Mouse (Mus musculus): ENCODE results near the gene Tmem144.

DNA sequence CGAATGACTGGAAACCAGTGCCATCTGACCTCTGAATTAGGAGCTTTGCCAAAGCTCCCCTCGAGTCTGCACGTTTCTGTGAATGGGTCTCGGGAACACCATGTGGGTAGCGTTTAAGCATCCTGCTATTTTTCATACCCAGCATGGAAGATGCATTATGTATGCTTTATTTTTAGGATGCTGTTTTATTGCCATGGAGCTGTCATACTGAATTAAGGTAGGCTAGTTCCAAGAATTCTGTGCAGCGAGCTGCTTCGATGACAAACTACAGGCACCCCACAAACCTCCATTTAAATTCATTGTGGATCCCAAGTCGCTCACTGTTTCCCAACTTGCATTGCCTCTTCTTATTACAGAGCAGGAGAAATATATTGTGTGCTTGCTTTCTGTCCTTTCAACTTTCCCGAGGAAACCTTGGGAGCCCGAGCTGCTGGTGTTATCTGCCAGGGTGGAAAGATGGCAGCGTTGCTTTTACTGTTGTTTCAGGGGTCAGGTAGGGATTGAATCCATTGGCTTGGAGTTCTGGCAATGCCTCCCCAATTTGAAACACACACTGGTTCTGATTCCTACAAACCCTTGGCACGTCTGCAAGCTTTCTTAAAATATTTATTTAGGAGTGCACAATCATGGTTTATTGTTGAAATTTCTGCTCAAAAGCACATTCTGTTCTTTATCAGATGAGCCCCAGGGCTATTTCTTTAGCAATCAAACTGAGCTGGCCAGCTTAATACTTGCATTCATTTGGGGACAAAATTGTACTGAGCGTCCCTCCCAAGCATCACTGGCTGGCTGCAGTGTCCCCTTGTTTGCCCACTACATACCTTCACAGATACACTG, 45.2 kb upstream of the Tmem144 start:
- TF ChIP-seq CTCF (IDR thresholded peaks at IDR 0.05; ENCODE audit: borderline replicate concordance, insufficient read depth, low read depth, low read length) (no peak), POLR2A (IDR thresholded peaks at IDR 0.05; ENCODE audit: borderline replicate concordance, insufficient read depth, low read length) (no peak)

Measured in cerebellum, adult 2 months (tissue).